Mouse (Mus musculus): ENCODE measurements around the gene Gm5678.

Gm5678 gene

GRCm38 (mm10) chr16:93627761-93628400 lies at the start of gene Gm5678:
TSS of gene Gm5678 (plus strand) at chr16:93628097.
- DNase-seq = no peak

- DNase-seq = peak in 1 of 2 experiments; percentile 40
Observed at GRCm38 (mm10) chr16:93578346-93579005, 49.4 kb upstream of the Gm5678 start.

GRCm38 (mm10) chr16:93581125-93581524 lies 46.8 kb upstream of the Gm5678 start:
- DNase-seq = peak; percentile 38 to 49

GRCm38 (mm10) chr16:93584976-93585702 lies 42.8 kb upstream of the Gm5678 start:
- no peak for DNase-seq

GRCm38 (mm10) chr16:93585703-93586205 lies 42.1 kb upstream of the Gm5678 start:
- no peak for DNase-seq

- no peak for DNase-seq
Observed at GRCm38 (mm10) chr16:93586382-93586781, 41.5 kb upstream of the Gm5678 start.

- no peak for DNase-seq
Observed at GRCm38 (mm10) chr16:93588281-93588680, 39.6 kb upstream of the Gm5678 start.

GRCm38 (mm10) chr16:93590915-93591314 lies 37.0 kb upstream of the Gm5678 start:
- no peak for DNase-seq

GRCm38 (mm10) chr16:93591450-93592430 lies 36.2 kb upstream of the Gm5678 start:
- no peak for DNase-seq

GRCm38 (mm10) chr16:93592711-93593110 lies 35.2 kb upstream of the Gm5678 start:
- DNase-seq = no peak

- no peak for DNase-seq
Observed at GRCm38 (mm10) chr16:93593406-93593805, 34.5 kb upstream of the Gm5678 start.

GRCm38 (mm10) chr16:93594448-93594847 lies 33.4 kb upstream of the Gm5678 start:
- no peak for DNase-seq

GRCm38 (mm10) chr16:93595766-93596165 lies 32.1 kb upstream of the Gm5678 start:
- DNase-seq = no peak

GRCm38 (mm10) chr16:93596807-93597206 lies 31.1 kb upstream of the Gm5678 start:
- peak in 1 of 2 experiments; percentile 0 for DNase-seq

- DNase-seq = peak in 1 of 2 experiments; percentile 1
Observed at GRCm38 (mm10) chr16:93597551-93597950, 30.3 kb upstream of the Gm5678 start.

GRCm38 (mm10) chr16:93599461-93599860 lies 28.4 kb upstream of the Gm5678 start:
- peak in 1 of 2 experiments; percentile 0 for DNase-seq

- peak; percentile 96 to 98 for DNase-seq
Observed at GRCm38 (mm10) chr16:93603439-93604212, 24.3 kb upstream of the Gm5678 start, which contains the start of gene Setd4. TSS of gene Setd4 (minus strand) at chr16:93604063.

GRCm38 (mm10) chr16:93604481-93604969 lies 23.4 kb upstream of the Gm5678 start:
- peak; percentile 41 to 47 for DNase-seq

- no peak for DNase-seq
Observed at GRCm38 (mm10) chr16:93605553-93605952, 22.3 kb upstream of the Gm5678 start, which contains the start of gene Cbr1. TSS of gene Cbr1 (plus strand) at chr16:93605853.

- no peak for DNase-seq
Observed at GRCm38 (mm10) chr16:93606146-93606545, 21.8 kb upstream of the Gm5678 start.

GRCm38 (mm10) chr16:93607669-93608101 lies 20.2 kb upstream of the Gm5678 start:
- DNase-seq = peak; percentile 91 to 92
